ENCODE assay signal across 17 mouse cellular contexts in genomic region chr11:63025476-63025875, GRCm38 (mm10). TPM values are rescaled to one million over a fixed set of nuclear protein-coding genes. Genes with fewer than 3 reads are reported as not detected.
DNase-seq lines count a peak whose midpoint lies in the region; ATAC-seq and TF ChIP-seq lines count a peak whose summit lies in the region.
"Had no signal": no experiment of that assay in that cellular context is flagged by ENCODE, and none has a peak within 500 bp of the region (broad histone marks: within the 10 kb centered on the region; RNA-seq: fewer than 3 reads in every experiment).

No protein-coding gene starts in this region.

- no peaks in the 10 kb centered on the region for H3K9me3 ChIP-seq in heart, embryonic 10.5 days
- H3K9me3 ChIP-seq in lung, embryonic 15.5 days = no peaks in the 10 kb centered on the region
- H3K9me3 ChIP-seq in stomach, embryonic 14.5 days (ENCODE audit: control insufficient read depth, low read depth, low read length) = no peaks in the 10 kb centered on the region
- no peaks in the 10 kb centered on the region for H3K9me3 ChIP-seq in kidney, embryonic 15.5 days (replicated peaks)
- H3K9me3 ChIP-seq: embryonic facial prominence, embryonic 13.5 days; hindbrain, embryonic 15.5 days had no signal

- no peaks in the 10 kb centered on the region for H3K27me3 ChIP-seq in heart, adult 2 months (ENCODE audit: control insufficient read depth, insufficient read depth, low read length)
- H3K27me3 ChIP-seq in heart, embryonic 10.5 days (ENCODE audit: insufficient read depth, poor library complexity, severe bottlenecking) = no peaks in the 10 kb centered on the region
- no peaks in the 10 kb centered on the region for H3K27me3 ChIP-seq in lung, embryonic 15.5 days
- H3K27me3 ChIP-seq in stomach, embryonic 14.5 days (ENCODE audit: control insufficient read depth, insufficient read depth, low read length) = no peaks in the 10 kb centered on the region
- H3K27me3 ChIP-seq in kidney, embryonic 15.5 days = no peaks in the 10 kb centered on the region
- H3K27me3 ChIP-seq: embryonic facial prominence, embryonic 13.5 days; hindbrain, embryonic 15.5 days had no signal

- peak in 1 of 2 experiments; percentile 31 for DNase-seq in heart, adult 2 months
- no peak for DNase-seq in heart, embryonic 10.5 days (ENCODE audit: low spot score)
- no peak for DNase-seq in lung, adult 18-20 months
- peak; percentile 25 to 37 for DNase-seq in heart, postnatal 14 days
- DNase-seq in adrenal gland, adult 2 months = no peak
- DNase-seq: cerebellum, postnatal 10 days; liver; right cerebral cortex, postnatal 25 days had no signal

- no peak overlapping the region for H3K4me3 ChIP-seq in heart, adult 2 months
- H3K4me3 ChIP-seq in heart, embryonic 10.5 days = no peak overlapping the region
- H3K4me3 ChIP-seq in lung, embryonic 15.5 days = no peak overlapping the region
- no peak overlapping the region for H3K4me3 ChIP-seq in stomach, embryonic 14.5 days (ENCODE audit: low read depth, low read length)
- H3K4me3 ChIP-seq in kidney, embryonic 15.5 days (replicated peaks) = no peak overlapping the region
- H3K4me3 ChIP-seq: embryonic facial prominence, embryonic 13.5 days; hindbrain, embryonic 15.5 days had no signal

- 73% methylated on average over 6 of the region's 6 CpGs for WGBS in heart, adult 2 months
- WGBS in heart, embryonic 10.5 days = 79% methylated on average over 6 of the region's 6 CpGs
- 27% methylated on average over 6 of the region's 6 CpGs for WGBS in lung, embryonic 15.5 days
- 42% methylated on average over 6 of the region's 6 CpGs for WGBS in stomach, embryonic 14.5 days
- WGBS in kidney, embryonic 15.5 days = 80% methylated on average over 6 of the region's 6 CpGs

- H3K4me2 ChIP-seq in lung, embryonic 15.5 days = no peak overlapping the region
- H3K4me2 ChIP-seq in stomach, embryonic 14.5 days (replicated peaks; ENCODE audit: low read depth, low read length) = no peak overlapping the region
- no peak overlapping the region for H3K4me2 ChIP-seq in kidney, embryonic 15.5 days
- H3K4me2 ChIP-seq: embryonic facial prominence, embryonic 13.5 days; hindbrain, embryonic 15.5 days had no signal

- H3K79me2 ChIP-seq in heart, adult 2 months (replicated peaks; ENCODE audit: control insufficient read depth, insufficient read depth, low read length) = no peaks in the 10 kb centered on the region

- ATAC-seq in lung, embryonic 15.5 days (ENCODE audit: borderline replicate concordance, extremely low read depth, low FRiP score, low TSS enrichment) = peak; percentile 71
- ATAC-seq in stomach, embryonic 14.5 days (ENCODE audit: insufficient number of reproducible peaks, insufficient read depth, low FRiP score, low read depth) = peak; percentile 76
- no peak for ATAC-seq in kidney, embryonic 15.5 days (replicated peaks; ENCODE audit: low FRiP score)
- ATAC-seq: activated CD4-positive, CD25-positive, alpha-beta regulatory T cell, adult 4 months had no signal

- TF ChIP-seq POLR2A in heart, adult 2 months (IDR thresholded peaks at IDR 0.05; ENCODE audit: insufficient read depth, low read depth, low read length) = no peak

- no peak for TF ChIP-seq CTCF in heart, adult 2 months (IDR thresholded peaks at IDR 0.05)

- intact Hi-C loops in heart, adult 2 months (cut with DNase I) = loop anchor here (5.0 kb wide), 3 partner anchors 78 to 107 kb away; no protein-coding TSS in a partner anchor
- intact Hi-C loops in heart, postnatal 14 days (cut with DNase I) = loop anchor here (5.0 kb wide), 2 partner anchors 87 to 107 kb away; no protein-coding TSS in a partner anchor

- H3K4me1 ChIP-seq in heart, adult 2 months (ENCODE audit: control insufficient read depth, insufficient read depth, low read length) = peaks cover 4% of the 10 kb centered on the region
- H3K4me1 ChIP-seq in heart, embryonic 10.5 days = peaks cover 49% of the 10 kb centered on the region
- H3K4me1 ChIP-seq in lung, embryonic 15.5 days = peaks cover 79% of the 10 kb centered on the region
- H3K4me1 ChIP-seq in stomach, embryonic 14.5 days (ENCODE audit: control insufficient read depth, insufficient read depth, low read length) = peaks cover 29% of the 10 kb centered on the region
- peaks cover 39% of the 10 kb centered on the region for H3K4me1 ChIP-seq in kidney, embryonic 15.5 days
- H3K4me1 ChIP-seq: hindbrain, embryonic 15.5 days had no signal

- H3K36me3 ChIP-seq in heart, adult 2 months (ENCODE audit: control insufficient read depth, insufficient read depth, low read length) = no peaks in the 10 kb centered on the region
- H3K36me3 ChIP-seq in heart, embryonic 10.5 days = no peaks in the 10 kb centered on the region
- no peaks in the 10 kb centered on the region for H3K36me3 ChIP-seq in lung, embryonic 15.5 days
- H3K36me3 ChIP-seq in stomach, embryonic 14.5 days (ENCODE audit: control insufficient read depth, insufficient read depth, low read length) = no peaks in the 10 kb centered on the region
- no peaks in the 10 kb centered on the region for H3K36me3 ChIP-seq in kidney, embryonic 15.5 days
- H3K36me3 ChIP-seq: embryonic facial prominence, embryonic 13.5 days; hindbrain, embryonic 15.5 days had no signal

- no peak for TF ChIP-seq EP300 in heart, adult 2 months (IDR thresholded peaks at IDR 0.05; ENCODE audit: insufficient read depth, low read depth, low read length)

- H3K9ac ChIP-seq in heart, adult 2 months (ENCODE audit: low read depth, low read length) = no peak overlapping the region
- no peak overlapping the region for H3K9ac ChIP-seq in lung, embryonic 15.5 days
- no peak overlapping the region for H3K9ac ChIP-seq in stomach, embryonic 14.5 days (replicated peaks; ENCODE audit: low read depth, low read length)
- H3K9ac ChIP-seq in kidney, embryonic 15.5 days = no peak overlapping the region
- H3K9ac ChIP-seq: embryonic facial prominence, embryonic 13.5 days; hindbrain, embryonic 15.5 days had no signal

- H3K27ac ChIP-seq in heart, adult 2 months = peak overlapping the region; percentile 12
- H3K27ac ChIP-seq in heart, embryonic 10.5 days = no peak overlapping the region
- H3K27ac ChIP-seq in lung, embryonic 15.5 days = peak overlapping the region; percentile 92
- peak overlapping the region; percentile 87; the same call in 1 of the 2 replicates for H3K27ac ChIP-seq in stomach, embryonic 14.5 days (ENCODE audit: low read length)
- no peak overlapping the region for H3K27ac ChIP-seq in kidney, embryonic 15.5 days
- H3K27ac ChIP-seq: embryonic facial prominence, embryonic 13.5 days; hindbrain, embryonic 15.5 days had no signal

RNA-seq across cellular contexts. Expression of gene Tekt3, which starts 36.0 kb away (rescaled TPM):
- not detected for total RNA-seq in heart, adult 2 months (2021)
- polyA plus RNA-seq in heart, adult 2 months (2012; rRNA removed) = not detected in 2 replicates
- polyA plus RNA-seq in heart, embryonic 10.5 days (2016; fragmentation: Nextera tagmentation; extraction: Ambion mirVana) = not detected in 2 replicates
- polyA plus RNA-seq in lung, embryonic 15.5 days (2015; fragmentation: Nextera tagmentation; extraction: Ambion mirVana) = 0.15 and 0.16 TPM in 2 replicates
- not detected for total RNA-seq in heart, postnatal 14 days (2021)
- polyA plus RNA-seq in stomach, embryonic 14.5 days (2014; fragmentation: Nextera tagmentation; extraction: Ambion mirVana) = not detected in 2 replicates
- total RNA-seq in adrenal gland, adult 2 months (2021) = not detected
- not detected in 2 replicates for polyA plus RNA-seq in adrenal gland, adult 2 months (2012; rRNA removed)
- polyA plus RNA-seq in kidney, embryonic 15.5 days (2015; fragmentation: Nextera tagmentation; extraction: Ambion mirVana) = not detected in 2 replicates
- total RNA-seq: granulocyte monocyte progenitor cell, adult 5-6 weeks had no signal
- polyA plus RNA-seq: activated CD4-positive, CD25-positive, alpha-beta regulatory T cell, adult 4 months; embryonic facial prominence, embryonic 13.5 days; frontal cortex, adult 2 months; hindbrain, embryonic 15.5 days; kidney, embryonic 16.5 days had no signal

Comparison
In these comparisons a context has a peak if more than half of its experiments do, and no peak if none do; other contexts are left out.
1. DNase-seq: peak in heart, postnatal 14 days (2 of 2); none in heart, embryonic 10.5 days (single experiment), lung, adult 18-20 months (0 of 2) and adrenal gland, adult 2 months (single experiment).
2. H3K27ac ChIP-seq: peak in heart, adult 2 months (single experiment), lung, embryonic 15.5 days (single experiment) and stomach, embryonic 14.5 days (single experiment); none in heart, embryonic 10.5 days (single experiment) and kidney, embryonic 15.5 days (single experiment).